Mouse (Mus musculus): ENCODE results near the gene Hsd3b7. TPM values are rescaled to one million over a fixed set of nuclear protein-coding genes. Genes with fewer than 3 reads are reported as not detected.
"Not testable (repeated sequence)": the region's sequence is repeated elsewhere in the genome, so short reads cannot be mapped to it uniquely, and the experiment has no call there.

The Hsd3b7 gene
- polyA plus RNA-seq, 1 experiment = 43.4 TPM

- H3K27ac ChIP-seq (ENCODE audit: insufficient read depth, low read depth, low read length) = no peak overlapping the region
- H3K4me1 ChIP-seq (ENCODE audit: control insufficient read depth, insufficient read depth, low read length) = peaks cover 6% of the 10 kb centered on the region; the same call in 1 of the 2 replicates
- no peak overlapping the region for H3K4me3 ChIP-seq (ENCODE audit: insufficient read depth, low read length)
- TF ChIP-seq POLR2A (IDR thresholded peaks at IDR 0.05; ENCODE audit: borderline replicate concordance, low read depth, low read length) = no peak
- TF ChIP-seq CTCF (IDR thresholded peaks at IDR 0.05; ENCODE audit: low read depth, low read length) = no peak
Measured at GRCm38 (mm10) chr7:127823236-127824171, 23.1 kb downstream of the Hsd3b7 start.

GRCm38 (mm10) chr7:127824176-127824871, 23.9 kb downstream of the Hsd3b7 start, which contains the start of the genes Stx4a and Stx1b:
Gene Stx4a, plus strand, starts transcription at chr7:127824294.
Gene Stx1b, minus strand, starts transcription at chr7:127824549.
- TF ChIP-seq CTCF (IDR thresholded peaks at IDR 0.05; ENCODE audit: low read depth, low read length) = no peak
- TF ChIP-seq POLR2A (IDR thresholded peaks at IDR 0.05; ENCODE audit: borderline replicate concordance, low read depth, low read length) = no peak
- H3K27ac ChIP-seq (ENCODE audit: insufficient read depth, low read depth, low read length) = no peak within 1 kb of the TSS
- no peak within 1 kb of the TSS for H3K4me3 ChIP-seq (ENCODE audit: insufficient read depth, low read length)
- H3K4me1 ChIP-seq (ENCODE audit: control insufficient read depth, insufficient read depth, low read length) = peaks cover 6% of the 10 kb centered on the region; the same call in 1 of the 2 replicates

GRCm38 (mm10) chr7:127835550-127835949, 35.1 kb downstream of the Hsd3b7 start:
- TF ChIP-seq POLR2A (IDR thresholded peaks at IDR 0.05; ENCODE audit: borderline replicate concordance, low read depth, low read length) = no peak
- TF ChIP-seq CTCF (IDR thresholded peaks at IDR 0.05; ENCODE audit: low read depth, low read length) = no peak
- Histone ChIP-seq H3K4me1 (ENCODE audit: control insufficient read depth, insufficient read depth, low read length) (no peaks in the 10 kb centered on the region), H3K4me3 (ENCODE audit: insufficient read depth, low read length) (no peak overlapping the region), H3K27ac (ENCODE audit: insufficient read depth, low read depth, low read length) (no peak overlapping the region)

- TF ChIP-seq POLR2A (IDR thresholded peaks at IDR 0.05; ENCODE audit: borderline replicate concordance, low read depth, low read length) (no peak), CTCF (IDR thresholded peaks at IDR 0.05; ENCODE audit: low read depth, low read length) (no peak)
- H3K4me3 ChIP-seq (ENCODE audit: insufficient read depth, low read length) = no peak overlapping the region
- H3K27ac ChIP-seq (ENCODE audit: insufficient read depth, low read depth, low read length) = no peak overlapping the region
- peaks cover 4% of the 10 kb centered on the region; the same call in 1 of the 2 replicates for H3K4me1 ChIP-seq (ENCODE audit: control insufficient read depth, insufficient read depth, low read length)
Measured at GRCm38 (mm10) chr7:127837473-127837872, 37.1 kb downstream of the Hsd3b7 start.

- not testable (repeated sequence) for H3K27ac ChIP-seq (ENCODE audit: insufficient read depth, low read depth, low read length); H3K4me3 ChIP-seq (ENCODE audit: insufficient read depth, low read length); H3K4me1 ChIP-seq (ENCODE audit: control insufficient read depth, insufficient read depth, low read length)
Measured at GRCm38 (mm10) chr7:127837878-127838277, 37.5 kb downstream of the Hsd3b7 start.

GRCm38 (mm10) chr7:127840031-127840430, 39.6 kb downstream of the Hsd3b7 start:
- Histone ChIP-seq H3K4me1 (ENCODE audit: control insufficient read depth, insufficient read depth, low read length) (peaks cover 10% of the 10 kb centered on the region), H3K27ac (ENCODE audit: insufficient read depth, low read depth, low read length) (peak overlapping the region; percentile 98; the same call in 1 of the 2 replicates)
- not testable (repeated sequence) for H3K4me3 ChIP-seq (ENCODE audit: insufficient read depth, low read length)

- Histone ChIP-seq H3K4me1 (ENCODE audit: control insufficient read depth, insufficient read depth, low read length) (peaks cover 10% of the 10 kb centered on the region), H3K27ac (ENCODE audit: insufficient read depth, low read depth, low read length) (peak overlapping the region; percentile 98), H3K4me3 (ENCODE audit: insufficient read depth, low read length) (peak overlapping the region; percentile 69)
- TF ChIP-seq CTCF (IDR thresholded peaks at IDR 0.05; ENCODE audit: low read depth, low read length) (no peak), POLR2A (IDR thresholded peaks at IDR 0.05; ENCODE audit: borderline replicate concordance, low read depth, low read length) (no peak)
Measured at GRCm38 (mm10) chr7:127840886-127841285, 40.5 kb downstream of the Hsd3b7 start.

GRCm38 (mm10) chr7:127841340-127842000, 41.1 kb downstream of the Hsd3b7 start:
- TF ChIP-seq CTCF (IDR thresholded peaks at IDR 0.05; ENCODE audit: low read depth, low read length) (no peak), POLR2A (IDR thresholded peaks at IDR 0.05; ENCODE audit: borderline replicate concordance, low read depth, low read length) (no peak)
- peak overlapping the region; percentile 99 for H3K4me3 ChIP-seq (ENCODE audit: insufficient read depth, low read length)
- peaks cover 10% of the 10 kb centered on the region for H3K4me1 ChIP-seq (ENCODE audit: control insufficient read depth, insufficient read depth, low read length)
- peak overlapping the region; percentile 98 for H3K27ac ChIP-seq (ENCODE audit: insufficient read depth, low read depth, low read length)

GRCm38 (mm10) chr7:127842001-127842718, 41.8 kb downstream of the Hsd3b7 start:
- H3K4me3 ChIP-seq (ENCODE audit: insufficient read depth, low read length) = peak overlapping the region; percentile 99
- H3K4me1 ChIP-seq (ENCODE audit: control insufficient read depth, insufficient read depth, low read length) = peaks cover 10% of the 10 kb centered on the region
- TF ChIP-seq CTCF (IDR thresholded peaks at IDR 0.05; ENCODE audit: low read depth, low read length) (no peak), POLR2A (IDR thresholded peaks at IDR 0.05; ENCODE audit: borderline replicate concordance, low read depth, low read length) (no peak)
- peak overlapping the region; percentile 98 for H3K27ac ChIP-seq (ENCODE audit: insufficient read depth, low read depth, low read length)

Data from bone marrow macrophage, adult 2 months (primary cell).